Mouse (Mus musculus) adrenal gland, postnatal 4 days (tissue): Measurements from ENCODE around the gene Kras. TPM values are rescaled to one million over a fixed set of nuclear protein-coding genes. Genes with fewer than 3 reads are reported as not detected.

Source experiments
- DNase-seq, 2 experiments: peaks; one replicate each; pipeline ENCODE4 v3.0.0; 2021 to 2022; ENCODE audit warnings: low spot score in 2 of 2, mixed read lengths in 2 of 2
- total RNA-seq, 2 experiments: library from RNA; stranded (reverse); gene quantifications; 2 replicates each; pipeline ENCODE4 v1.2.3; 2021

Kras gene
- total RNA-seq, 2 experiments from 2014 or later = 44.1 to 47.0 TPM

DNA sequence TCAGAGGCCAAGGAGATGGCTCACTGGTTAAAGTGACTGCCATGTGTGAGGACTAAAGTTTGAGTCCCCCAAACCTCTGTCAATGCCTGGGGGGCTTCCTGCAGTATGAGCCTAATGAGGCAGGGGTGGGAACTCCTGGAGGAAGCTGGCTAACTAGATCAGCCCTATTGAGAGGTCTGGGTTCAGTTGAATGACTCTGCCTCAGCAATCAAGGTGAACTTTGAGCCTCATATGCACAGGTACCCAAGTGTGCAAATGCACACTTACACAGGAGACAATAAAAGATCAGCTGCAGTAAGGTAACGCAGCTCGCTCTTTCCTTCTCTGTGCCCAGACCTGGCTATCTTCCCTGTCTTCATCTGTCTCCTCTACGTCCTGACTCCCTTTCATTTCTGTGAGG is 57.0 kb downstream of the Kras start:
- no peak for DNase-seq

- DNase-seq = no peak
These were observed 62.6 kb downstream of the Kras start for GRCm38 (mm10) chr6:145187093-145188088.

GRCm38 (mm10) chr6:145186096-145186495 is 63.9 kb downstream of the Kras start:
- DNase-seq = no peak

DNA sequence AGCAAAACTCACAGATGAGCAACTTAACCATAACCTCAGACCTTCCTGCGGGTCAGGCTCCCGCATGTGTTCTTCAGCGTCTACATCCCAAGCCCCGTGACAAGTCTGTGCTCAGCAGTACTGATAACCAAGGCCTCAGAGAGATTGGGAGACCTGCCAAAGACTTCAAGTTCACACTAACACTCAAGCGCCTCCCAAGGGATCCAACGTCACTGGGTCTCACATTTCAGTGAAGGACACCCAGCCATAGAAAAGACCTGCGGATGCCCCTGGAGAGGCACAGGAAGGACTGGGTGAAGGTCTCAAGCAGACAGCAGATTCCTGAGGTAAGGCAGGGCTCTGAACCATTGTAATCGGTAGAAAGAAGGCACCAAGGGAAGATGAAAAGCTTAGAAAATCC is 68.0 kb downstream of the Kras start:
- DNase-seq = peak in 1 of 2 experiments; percentile 45

GRCm38 (mm10) chr6:145179665-145180064 is 70.4 kb downstream of the Kras start:
- peak in 1 of 2 experiments; percentile 38 for DNase-seq

GRCm38 (mm10) chr6:145176474-145176873 is 73.6 kb downstream of the Kras start:
- no peak for DNase-seq

DNA sequence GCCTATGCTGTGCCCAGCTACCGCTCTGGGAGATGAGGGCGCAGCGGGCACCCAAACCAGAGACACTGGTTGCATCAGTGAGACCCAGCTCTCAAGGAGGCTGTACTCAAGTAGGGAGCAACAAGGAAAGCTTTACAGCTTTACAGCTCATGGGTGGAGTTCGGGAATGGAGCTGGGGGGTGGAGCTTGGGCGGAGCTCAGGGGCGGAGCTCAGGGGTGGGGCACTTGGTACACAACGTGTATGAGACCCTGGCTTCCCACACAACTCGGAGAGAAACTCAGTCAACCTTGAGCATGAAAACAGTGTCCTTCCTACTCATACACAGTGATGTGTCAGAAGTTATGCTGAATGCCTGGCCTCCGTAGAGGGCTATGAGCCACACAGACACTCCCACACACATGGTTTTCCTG is 74.5 kb downstream of the Kras start:
- DNase-seq = peak; percentile 38 to 45

DNA sequence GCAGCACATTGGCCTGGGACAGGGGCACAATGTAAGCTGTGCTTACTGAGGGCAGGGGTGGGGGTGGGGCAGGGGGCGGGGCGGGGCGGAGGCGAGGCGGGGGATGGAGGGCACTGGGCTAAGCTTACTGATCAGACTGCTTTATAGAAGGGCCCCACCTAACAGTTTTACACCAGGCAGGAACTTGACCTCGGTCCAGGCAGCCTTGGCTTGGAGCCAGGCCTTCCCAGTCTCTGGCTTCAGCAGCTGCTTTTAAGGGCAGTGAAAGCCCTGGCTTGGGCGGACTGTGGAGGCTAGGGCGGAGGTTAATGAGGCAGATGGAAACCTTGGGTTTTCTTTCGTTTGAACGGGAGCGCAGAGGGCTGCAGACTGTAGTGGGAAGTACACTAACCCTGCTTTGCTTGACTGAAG is 76.3 kb downstream of the Kras start:
- peak; percentile 55 to 73 for DNase-seq

DNA sequence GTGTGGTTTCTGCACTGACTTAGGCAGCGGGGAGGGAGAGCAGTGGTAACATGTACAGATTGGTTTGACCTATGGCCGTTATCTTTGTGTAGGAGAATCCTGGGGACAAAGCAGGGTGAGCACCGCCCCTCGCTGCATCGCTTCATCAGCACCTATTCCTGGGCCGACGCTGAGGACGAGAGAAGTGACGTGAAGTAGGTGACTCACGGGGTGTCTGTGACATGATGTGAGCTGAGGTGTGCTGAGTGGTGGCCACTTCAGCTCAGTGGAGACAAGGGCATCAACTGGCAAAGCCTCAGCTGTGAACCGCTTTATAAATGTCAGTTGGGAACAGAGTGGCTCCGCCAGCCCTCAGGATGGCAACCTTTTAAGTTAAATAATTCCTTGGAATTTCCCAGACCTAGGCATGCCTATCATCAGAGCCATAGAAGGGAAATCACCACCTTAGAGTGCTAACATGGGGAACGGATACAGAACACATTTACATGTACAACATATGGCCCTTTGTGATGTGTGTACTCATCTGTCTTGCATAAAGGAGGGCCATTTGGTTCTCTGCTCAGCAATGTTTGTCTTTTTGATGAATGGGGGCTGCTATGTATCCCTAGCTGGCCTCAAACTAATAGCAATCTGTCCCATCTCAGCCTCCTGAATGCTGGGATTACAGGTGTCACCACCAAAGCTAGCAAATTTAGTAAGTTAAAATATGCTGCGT is 78.0 kb downstream of the Kras start:
- no peak for DNase-seq

Other genes with a start within 250 kb of the Kras start
- gene Bcat1, start 174.1 kb downstream of the Kras start, total RNA-seq = 10 to 100 TPM in 1 of 2 experiments, 1 to 10 TPM in 1; 8.9 to 10.4 TPM
- 1 to 10 TPM; 5.2 to 5.9 TPM for gene Lrmp, start 134.6 kb downstream of the Kras start, total RNA-seq
- 1 to 10 TPM; 1.4 to 1.6 TPM for gene Casc1, start 39.2 kb downstream of the Kras start, total RNA-seq
- gene Etfrf1, start 39.1 kb downstream of the Kras start, total RNA-seq = 100 to 1,000 TPM in 1 of 2 experiments, 10 to 100 TPM in 1; 97.2 to 107 TPM